Mouse (Mus musculus): ENCODE results near the gene Ybx1.

Ybx1 gene

GRCm38 (mm10) chr4:119233256-119233901 is 61.0 kb downstream of the Ybx1 start:
- DNase-seq = no peak

DNA sequence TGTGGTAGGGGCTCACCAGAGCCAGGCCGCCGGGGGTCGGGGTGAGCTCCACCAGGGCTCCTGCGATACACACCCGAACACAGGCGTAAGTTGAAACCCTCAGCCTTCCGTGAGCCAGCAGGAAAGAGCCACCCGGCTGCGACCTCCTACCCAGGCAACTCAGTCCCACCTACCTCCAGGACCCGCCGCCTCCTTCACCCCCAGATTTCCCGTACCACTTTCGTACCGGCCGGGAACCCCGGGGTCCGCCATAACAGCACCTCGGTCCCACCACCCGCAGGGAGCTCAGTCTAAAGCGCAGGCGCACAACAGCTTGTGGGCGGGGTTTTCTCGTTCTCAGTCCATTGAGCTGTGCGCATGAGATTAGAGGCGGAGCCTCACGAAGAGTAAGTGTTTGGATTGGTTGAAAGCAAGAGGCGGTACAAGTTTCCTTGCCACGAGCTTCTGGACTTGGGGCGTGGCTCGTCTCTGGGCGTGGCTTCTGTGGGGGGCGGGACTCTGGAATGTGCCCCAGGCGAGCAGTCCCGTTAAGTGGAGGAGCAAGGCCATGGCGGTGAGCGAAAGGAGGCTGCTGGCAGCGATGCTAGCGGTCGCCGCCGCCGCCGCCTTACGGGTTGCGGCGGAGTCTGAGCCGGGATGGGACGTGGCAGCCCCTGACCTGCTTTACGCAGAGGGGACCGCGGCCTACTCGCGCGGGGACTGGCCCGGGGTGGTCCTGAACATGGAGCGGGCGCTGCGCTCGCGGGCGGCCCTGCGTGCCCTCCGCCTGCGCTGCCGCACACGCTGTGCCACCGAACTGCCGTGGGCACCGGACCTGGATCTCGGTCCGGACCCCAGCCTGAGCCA is 61.8 kb downstream of the Ybx1 start, which contains the start of the genes AU022252 and P3h1:
AU022252 (minus strand) TSS at position 303 of the 846 bp plus-strand sequence.
P3h1 (plus strand) TSS at position 506 of the 846 bp plus-strand sequence.
- peak; percentile 99 for DNase-seq

All from cerebellum, adult 8-10 months (tissue).